Mouse (Mus musculus) limb, embryonic 14.5 days (tissue): Measurements from ENCODE around the gene Slc35d1. TPM values are rescaled to one million over a fixed set of nuclear protein-coding genes. Genes with fewer than 3 reads are reported as not detected.
A peak's percentile ranks its signal among the peaks of the same experiment; 100 is the strongest.

Source experiments
- ATAC-seq: fragments of 200-750 bp; cut with Nextera tagmentation; 2 replicates; pipeline ENCODE4 v1.8.0; 2017; ENCODE audit warnings: low read depth, moderate number of reproducible peaks, moderate TSS enrichment; ENCODE audit not compliant: low FRiP score
- DNase-seq: peaks from one replicate; pipeline ENCODE4 v3.0.0-alpha.2; 2015; ENCODE audit warnings: low spot score
- H3K27ac ChIP-seq: fragments of 300-500 bp; sonication (generic); replicated peaks from 2 replicates; pipeline ENCODE4 v1.5.1; 2014; ENCODE audit warnings: low read depth, mild to moderate bottlenecking, low read length, moderate library complexity, mixed read lengths
- H3K27me3 ChIP-seq: fragments of 300-500 bp; sonication (generic); 2 replicates; pipeline ENCODE4 v1.6.1; 2014; ENCODE audit warnings: low read length, mixed read lengths; ENCODE audit not compliant: control insufficient read depth, insufficient read depth
- H3K36me3 ChIP-seq: fragments of 300-500 bp; sonication (generic); 2 replicates; pipeline ENCODE4 v1.6.1; 2014; ENCODE audit warnings: mild to moderate bottlenecking, low read length, moderate library complexity, mixed read lengths; ENCODE audit not compliant: control insufficient read depth, insufficient read depth
- H3K4me1 ChIP-seq: fragments of 300-500 bp; sonication (generic); 2 replicates; pipeline ENCODE4 v1.6.1; 2014; ENCODE audit warnings: antibody characterized with exemption, low read length, mixed read lengths; ENCODE audit not compliant: control insufficient read depth, insufficient read depth
- H3K4me2 ChIP-seq: fragments of 300-500 bp; sonication (generic); replicated peaks from 2 replicates; pipeline ENCODE4 v1.6.1; 2014; ENCODE audit warnings: low read depth, mild to moderate bottlenecking, low read length, moderate library complexity; ENCODE audit not compliant: severe bottlenecking
- H3K4me3 ChIP-seq: fragments of 300-500 bp; sonication (generic); replicated peaks from 2 replicates; pipeline ENCODE4 v1.5.1; 2014; ENCODE audit warnings: low read length
- H3K9ac ChIP-seq: fragments of 300-500 bp; sonication (generic); 2 replicates; pipeline ENCODE4 v1.6.1; 2014; ENCODE audit warnings: mild to moderate bottlenecking, low read depth, low read length, moderate library complexity; ENCODE audit not compliant: severe bottlenecking
- H3K9me3 ChIP-seq: fragments of 300-500 bp; sonication (generic); 2 replicates; pipeline ENCODE4 v1.6.1; 2016; ENCODE audit warnings: low read length; ENCODE audit not compliant: control insufficient read depth
- POLR2A ChIP-seq: fragments of 200-500 bp; IDR thresholded peaks from 2 replicates; pipeline ENCODE4 v1.8.0; 2012; ENCODE audit warnings: inconsistent platforms, mild to moderate bottlenecking, moderate library complexity, borderline replicate concordance; ENCODE audit not compliant: insufficient read depth, insufficient read length; ENCODE audit errors: extremely low read depth
- WGBS: fragments of 180-500 bp; shearing (Covaris S2); extraction: QIAGEN DNeasy Blood & Tissue Kit; methylation state at CpG from one replicate; pipeline ENCODE4 v1.1.7; 2014; 5-methylcytosine and 5-hydroxymethylcytosine counted together
- polyA plus RNA-seq, 2 experiments: library from polyadenylated mRNA; depleted of rRNA in 1 of 2; stranded (reverse) in 1 of 2; unstranded in 1 of 2; fragments of >200 nt; fragmentation: Nextera tagmentation in 1 of 2; extraction: Ambion mirVana in 1 of 2; gene quantifications; 2 replicates each; pipeline versions ENCODE4 v1.2.1 to v1.2.3; 2012 to 2014

Gene Slc35d1
- polyA plus RNA-seq, 2 experiments, result 12.2 to 18.0 TPM

GRCm38 (mm10) chr4:103221789-103222188, 6.8 kb upstream of the Slc35d1 start:
- DNase-seq, result no peak
- H3K27ac ChIP-seq, result no peak overlapping the region
- H3K36me3 ChIP-seq, result no peaks in the 10 kb centered on the region
- 74% methylated on average over 6 of the region's 6 CpGs for WGBS
- no peak overlapping the region for H3K9ac ChIP-seq
- no peaks in the 10 kb centered on the region for H3K27me3 ChIP-seq
- peaks cover 7% of the 10 kb centered on the region for H3K4me1 ChIP-seq
- no peak for ATAC-seq
- H3K4me3 ChIP-seq, result no peak overlapping the region
- H3K9me3 ChIP-seq, result no peaks in the 10 kb centered on the region
- TF ChIP-seq POLR2A, result no peak
- H3K4me2 ChIP-seq, result no peak overlapping the region

GRCm38 (mm10) chr4:103219011-103219410, 4.0 kb upstream of the Slc35d1 start:
- ATAC-seq, result no peak
- H3K9me3 ChIP-seq, result no peaks in the 10 kb centered on the region
- H3K4me3 ChIP-seq, result no peak overlapping the region
- H3K36me3 ChIP-seq, result no peaks in the 10 kb centered on the region
- H3K4me2 ChIP-seq, result no peak overlapping the region
- no peak for TF ChIP-seq POLR2A
- no peak overlapping the region for H3K27ac ChIP-seq
- 21% methylated on average over 5 of the region's 5 CpGs for WGBS
- H3K27me3 ChIP-seq, result no peaks in the 10 kb centered on the region
- no peak for DNase-seq
- H3K4me1 ChIP-seq, result peaks cover 7% of the 10 kb centered on the region
- H3K9ac ChIP-seq, result no peak overlapping the region

- no peak overlapping the region for H3K4me2 ChIP-seq
- 86% methylated on average over 6 of the region's 6 CpGs for WGBS
- no peak for TF ChIP-seq POLR2A
- H3K27me3 ChIP-seq, result no peaks in the 10 kb centered on the region
- no peak for DNase-seq
- H3K36me3 ChIP-seq, result peaks cover 11% of the 10 kb centered on the region; the same call in 1 of the 2 replicates
- ATAC-seq, result no peak
- H3K9ac ChIP-seq, result no peak overlapping the region
- H3K9me3 ChIP-seq, result no peaks in the 10 kb centered on the region
- H3K4me1 ChIP-seq, result peaks cover 15% of the 10 kb centered on the region
- H3K4me3 ChIP-seq, result no peak overlapping the region
- H3K27ac ChIP-seq, result no peak overlapping the region
Measured at GRCm38 (mm10) chr4:103216046-103216445, 1.1 kb upstream of the Slc35d1 start.

- Histone ChIP-seq H3K4me1 (peaks cover 15% of the 10 kb centered on the region), H3K4me2 (peak overlapping the region; percentile 72), H3K4me3 (peak overlapping the region; percentile 96), H3K36me3 (peaks cover 24% of the 10 kb centered on the region), H3K27ac (peak overlapping the region; percentile 99), H3K9ac (peak overlapping the region; percentile 98), H3K9me3 (no peaks in the 10 kb centered on the region), H3K27me3 (no peaks in the 10 kb centered on the region)
- peak; percentile 58 for DNase-seq
- ATAC-seq, result peak; percentile 70
- 0 out of 2 replicates have a peak, but pooled peaks have one; percentile 32 for TF ChIP-seq POLR2A
- 2% methylated on average over 32 of the region's 48 CpGs for WGBS
Measured at GRCm38 (mm10) chr4:103214498-103214924, 453 bp downstream of the Slc35d1 start.

GRCm38 (mm10) chr4:103213859-103214497, 986 bp downstream of the Slc35d1 start:
- H3K4me1 ChIP-seq, result peaks cover 15% of the 10 kb centered on the region
- H3K4me2 ChIP-seq, result peak overlapping the region; percentile 72
- WGBS, result 3% methylated on average over 30 of the region's 30 CpGs
- peak overlapping the region; percentile 96 for H3K4me3 ChIP-seq
- no peak for TF ChIP-seq POLR2A
- ATAC-seq (no peak), DNase-seq (no peak)
- H3K9ac ChIP-seq, result peak overlapping the region; percentile 98
- H3K9me3 ChIP-seq, result no peaks in the 10 kb centered on the region
- H3K36me3 ChIP-seq, result peaks cover 29% of the 10 kb centered on the region
- no peaks in the 10 kb centered on the region for H3K27me3 ChIP-seq
- H3K27ac ChIP-seq, result peak overlapping the region; percentile 99

- Histone ChIP-seq H3K4me1 (peaks cover 6% of the 10 kb centered on the region; the same call in 1 of the 2 replicates), H3K27me3 (no peaks in the 10 kb centered on the region), H3K9ac (no peak overlapping the region), H3K4me2 (no peak overlapping the region), H3K9me3 (no peaks in the 10 kb centered on the region), H3K36me3 (peaks cover 75% of the 10 kb centered on the region), H3K4me3 (no peak overlapping the region), H3K27ac (no peak overlapping the region)
- 92% methylated on average over 1 of the region's 1 CpGs for WGBS
- DNase-seq (no peak), ATAC-seq (no peak)
- no peak for TF ChIP-seq POLR2A
Measured at GRCm38 (mm10) chr4:103208553-103208952, 6.4 kb downstream of the Slc35d1 start.
